Mouse (Mus musculus): ENCODE measurements around the gene Mrpl9. TPM values are rescaled to one million over a fixed set of nuclear protein-coding genes. Genes with fewer than 3 reads are reported as not detected.

Mrpl9 gene
- 10 to 100 TPM; 34.6 to 34.7 TPM for total RNA-seq (2021)
- long read RNA-seq, experiment 1, transcript Mrpl9-201 (7 exons, 1,612 nt), result major isoform, 36 of 54 reads
- long read RNA-seq, experiment 1, partial matches to known transcripts, result 14 of 54 reads
- long read RNA-seq, experiment 1, other reads (novel, unspliced or antisense), result 4 of 54 reads
- long read RNA-seq, experiment 2, transcript Mrpl9-201 (7 exons, 1,612 nt), result major isoform, 43 of 60 reads
- long read RNA-seq, experiment 2, partial matches to known transcripts, result 16 of 60 reads
- long read RNA-seq, experiment 2, other reads (novel, unspliced or antisense), result 1 of 60 reads

- intact Hi-C loops (cut with DNase I), result no loop called here
These were observed at the start of gene Mrpl9 for GRCm38 (mm10) chr3:94442951-94443596. Mrpl9 (plus strand) TSS chr3:94443318.

DNA sequence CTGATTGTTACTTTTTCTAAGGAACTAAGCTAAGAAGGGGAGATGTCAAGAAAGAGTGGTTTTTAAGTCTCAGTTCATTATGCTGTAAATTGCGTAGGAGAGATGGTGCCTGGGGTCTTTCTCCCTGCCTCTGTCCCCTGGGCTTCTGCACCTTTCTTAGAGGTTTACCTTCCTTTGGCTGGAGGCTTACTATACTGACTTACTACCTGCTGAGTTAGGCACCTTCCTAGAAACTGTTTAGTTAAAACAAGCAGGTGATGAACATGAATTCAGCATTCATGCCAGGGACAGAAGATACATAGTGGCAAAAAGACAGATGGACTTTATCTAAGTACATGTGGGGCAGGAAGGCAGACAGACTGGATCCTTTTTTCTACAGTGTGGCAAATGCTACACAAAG is 46.8 kb upstream of the Mrpl9 start:
- no peak for DNase-seq
- intact Hi-C loops (cut with DNase I), result no loop called here

More at GRCm38 (mm10) chr3:94442951-94443596, at the start of gene Mrpl9:
- DNase-seq, result peak; percentile 90 to 93

GRCm38 (mm10) chr3:94396851-94397250 is 46.3 kb upstream of the Mrpl9 start:
- no peak for DNase-seq
- intact Hi-C loops (cut with DNase I), result no loop called here

DNA sequence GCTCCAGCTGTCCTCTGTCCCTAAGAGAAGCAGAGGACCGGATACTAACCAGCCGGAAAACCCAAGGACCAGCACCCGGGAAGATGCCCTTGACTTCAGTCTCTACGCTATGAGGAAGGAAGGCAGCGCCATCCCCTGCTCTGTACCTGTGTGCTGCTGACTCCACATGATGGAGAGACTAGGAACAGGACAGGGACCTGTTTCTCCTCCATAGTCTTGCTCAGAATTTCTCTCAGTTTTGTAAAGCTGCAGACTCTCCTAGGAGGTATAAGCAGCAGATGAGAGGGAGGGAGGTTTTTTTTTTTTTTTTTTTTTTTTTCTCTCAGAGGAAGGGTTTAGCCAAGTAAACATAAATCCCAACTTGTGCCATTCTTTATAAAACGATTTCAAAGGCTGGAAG is 44.9 kb upstream of the Mrpl9 start, which contains the start of gene Lingo4:
Gene Lingo4, plus strand, starts transcription at position 301 of the 400 bp plus-strand sequence.
- DNase-seq, result no peak
- intact Hi-C loops (cut with DNase I), result no loop called here

GRCm38 (mm10) chr3:94398943-94399481 is 44.1 kb upstream of the Mrpl9 start:
- no peak for DNase-seq
- intact Hi-C loops (cut with DNase I), result no loop called here

- intact Hi-C loops (cut with DNase I), result loop anchor here (5.0 kb wide), 1 partner anchor 38 kb away; no protein-coding TSS in a partner anchor
- no peak for DNase-seq
These were observed 43.3 kb upstream of the Mrpl9 start for GRCm38 (mm10) chr3:94399663-94400310.

- intact Hi-C loops (cut with DNase I), result loop anchor here (5.0 kb wide), 1 partner anchor 35 kb away; no protein-coding TSS in a partner anchor
- no peak for DNase-seq
These were observed 40.7 kb upstream of the Mrpl9 start for GRCm38 (mm10) chr3:94402451-94402850.

- intact Hi-C loops (cut with DNase I), result loop anchor here (5.0 kb wide), 1 partner anchor 33 kb away; no protein-coding TSS in a partner anchor
- no peak for DNase-seq
These were observed 38.6 kb upstream of the Mrpl9 start for GRCm38 (mm10) chr3:94404366-94405054.

GRCm38 (mm10) chr3:94405561-94405960 is 37.6 kb upstream of the Mrpl9 start:
- intact Hi-C loops (cut with DNase I), result no loop called here
- no peak for DNase-seq

- DNase-seq, result no peak
- intact Hi-C loops (cut with DNase I), result no loop called here
These were observed 30.6 kb upstream of the Mrpl9 start for GRCm38 (mm10) chr3:94412530-94412929.

GRCm38 (mm10) chr3:94413031-94413679 is 30.0 kb upstream of the Mrpl9 start, which contains the start of gene Tdrkh:
Tdrkh (plus strand) TSS chr3:94413273.
- peak; percentile 82 to 92 for DNase-seq
- intact Hi-C loops (cut with DNase I), result no loop called here

- no peak for DNase-seq
- intact Hi-C loops (cut with DNase I), result no loop called here
These were observed 12.1 kb upstream of the Mrpl9 start for GRCm38 (mm10) chr3:94430980-94431379.

- intact Hi-C loops (cut with DNase I), result no loop called here
- DNase-seq, result no peak
These were observed 8.8 kb upstream of the Mrpl9 start for GRCm38 (mm10) chr3:94434305-94434704.

GRCm38 (mm10) chr3:94436420-94436819 is 6.7 kb upstream of the Mrpl9 start:
- intact Hi-C loops (cut with DNase I), result loop anchor here (5.0 kb wide), 1 partner anchor 34 kb away; no protein-coding TSS in a partner anchor
- no peak for DNase-seq

GRCm38 (mm10) chr3:94441182-94441581 is 1.9 kb upstream of the Mrpl9 start:
- DNase-seq, result no peak
- intact Hi-C loops (cut with DNase I), result no loop called here

- intact Hi-C loops (cut with DNase I), result no loop called here
- DNase-seq, result no peak
These were observed 463 bp downstream of the Mrpl9 start, which contains the start of gene Oaz3 for GRCm38 (mm10) chr3:94443597-94443964. Oaz3 (minus strand) TSS chr3:94443915.

GRCm38 (mm10) chr3:94449377-94449776 is 6.3 kb downstream of the Mrpl9 start:
- intact Hi-C loops (cut with DNase I), result no loop called here
- no peak for DNase-seq

- DNase-seq, result peak; percentile 33 to 68
- intact Hi-C loops (cut with DNase I), result loop anchor here (2.0 to 5.0 kb wide), 3 partner anchors 46 to 146 kb away; no protein-coding TSS in a partner anchor
These were observed 13.4 kb downstream of the Mrpl9 start for GRCm38 (mm10) chr3:94456529-94457000.

DNA sequence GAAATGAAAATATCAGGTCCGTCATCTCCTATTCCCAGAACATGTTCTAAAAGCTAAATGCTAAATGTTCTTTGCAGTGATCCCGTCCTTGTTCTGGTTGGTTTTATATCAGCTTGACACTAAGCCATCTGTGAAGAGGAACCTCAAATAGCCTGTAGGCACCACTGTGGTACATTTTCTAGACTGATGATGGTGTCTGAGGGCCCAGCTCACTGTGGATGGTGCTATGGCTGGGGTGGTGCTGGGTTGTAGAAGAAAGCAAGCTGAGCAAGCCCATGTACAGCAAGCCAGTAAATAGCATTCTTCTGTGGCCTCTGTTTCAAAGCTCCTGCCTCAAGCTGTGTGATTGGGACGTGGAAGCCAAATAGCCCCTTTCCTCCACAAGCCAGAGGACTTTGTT is 13.9 kb downstream of the Mrpl9 start:
- intact Hi-C loops (cut with DNase I), result loop anchor here (2.0 to 5.0 kb wide), 3 partner anchors 46 to 145 kb away; no protein-coding TSS in a partner anchor
- no peak for DNase-seq
